Mouse (Mus musculus): ENCODE data around the gene Sigirr. TPM values are rescaled to one million over a fixed set of nuclear protein-coding genes. Genes with fewer than 3 reads are reported as not detected.

Sigirr gene
- total and polyA plus RNA-seq, 2 experiments from 2014 or later = 4.2 to 16.8 TPM

GRCm38 (mm10) chr7:141077841-141078240 is 22.5 kb downstream of the Sigirr start, which contains the start of gene Pkp3:
Gene Pkp3, plus strand, starts transcription at chr7:141078218.
- Histone ChIP-seq H3K9ac (replicated peaks; ENCODE audit: low read depth, low read length) (no peak within 1 kb of the TSS), H3K27ac (ENCODE audit: low read depth) (no peak within 1 kb of the TSS), H3K36me3 (replicated peaks; ENCODE audit: control insufficient read depth, insufficient read depth, low read length) (no peaks in the 10 kb centered on the region), H3K27me3 (ENCODE audit: control insufficient read depth, insufficient read depth, low read length) (peaks cover 23% of the 10 kb centered on the region), H3K4me2 (ENCODE audit: low read depth, low read length) (no peak within 1 kb of the TSS), H3K9me3 (replicated peaks; ENCODE audit: control insufficient read depth, low read length) (no peaks in the 10 kb centered on the region), H3K4me1 (ENCODE audit: control insufficient read depth, insufficient read depth) (no peaks in the 10 kb centered on the region), H3K4me3 (ENCODE audit: low read depth, low read length) (no peak within 1 kb of the TSS)
- DNase-seq (ENCODE audit: low spot score) (no peak), ATAC-seq (ENCODE audit: insufficient read depth, low read depth) (no peak)
- 91% methylated on average over 15 of the region's 15 CpGs for WGBS
- TF ChIP-seq EP300 (IDR thresholded peaks at IDR 0.05; ENCODE audit: low read depth) (no peak), CTCF (IDR thresholded peaks at IDR 0.05; ENCODE audit: low read depth) (no peak)

DNA sequence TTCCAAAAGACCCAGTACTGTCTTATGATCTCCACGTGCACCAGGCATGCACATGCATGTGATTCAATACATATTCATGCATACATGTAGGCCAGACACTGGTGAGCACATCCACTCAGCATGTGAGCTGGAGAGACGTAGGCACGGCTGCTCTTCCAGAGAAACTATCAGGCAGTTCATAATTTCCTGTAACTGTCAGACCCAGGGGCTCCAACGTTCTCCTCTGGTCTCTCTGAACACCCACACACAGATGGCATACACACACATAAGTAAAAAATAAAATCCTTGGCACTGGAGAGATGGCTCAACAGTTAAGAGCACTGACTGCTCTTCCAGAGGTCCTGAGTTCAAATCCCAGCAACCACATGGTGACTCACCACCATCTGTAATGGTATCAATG is 26.6 kb downstream of the Sigirr start:
- Histone ChIP-seq H3K4me1 (ENCODE audit: control insufficient read depth, insufficient read depth) (peaks cover 4% of the 10 kb centered on the region), H3K27me3 (ENCODE audit: control insufficient read depth, insufficient read depth, low read length) (peaks cover 37% of the 10 kb centered on the region), H3K4me2 (ENCODE audit: low read depth, low read length) (no peak overlapping the region), H3K27ac (ENCODE audit: low read depth) (no peak overlapping the region), H3K9me3 (replicated peaks; ENCODE audit: control insufficient read depth, low read length) (no peaks in the 10 kb centered on the region), H3K9ac (replicated peaks; ENCODE audit: low read depth, low read length) (no peak overlapping the region), H3K36me3 (replicated peaks; ENCODE audit: control insufficient read depth, insufficient read depth, low read length) (no peaks in the 10 kb centered on the region), H3K4me3 (ENCODE audit: low read depth, low read length) (no peak overlapping the region)
- no peak for ATAC-seq (ENCODE audit: insufficient read depth, low read depth)
- TF ChIP-seq EP300 (IDR thresholded peaks at IDR 0.05; ENCODE audit: low read depth) (no peak), CTCF (IDR thresholded peaks at IDR 0.05; ENCODE audit: low read depth) (no peak)
- DNase-seq (ENCODE audit: low spot score) = no peak
- WGBS = 71% methylated on average over 4 of the region's 4 CpGs

DNA sequence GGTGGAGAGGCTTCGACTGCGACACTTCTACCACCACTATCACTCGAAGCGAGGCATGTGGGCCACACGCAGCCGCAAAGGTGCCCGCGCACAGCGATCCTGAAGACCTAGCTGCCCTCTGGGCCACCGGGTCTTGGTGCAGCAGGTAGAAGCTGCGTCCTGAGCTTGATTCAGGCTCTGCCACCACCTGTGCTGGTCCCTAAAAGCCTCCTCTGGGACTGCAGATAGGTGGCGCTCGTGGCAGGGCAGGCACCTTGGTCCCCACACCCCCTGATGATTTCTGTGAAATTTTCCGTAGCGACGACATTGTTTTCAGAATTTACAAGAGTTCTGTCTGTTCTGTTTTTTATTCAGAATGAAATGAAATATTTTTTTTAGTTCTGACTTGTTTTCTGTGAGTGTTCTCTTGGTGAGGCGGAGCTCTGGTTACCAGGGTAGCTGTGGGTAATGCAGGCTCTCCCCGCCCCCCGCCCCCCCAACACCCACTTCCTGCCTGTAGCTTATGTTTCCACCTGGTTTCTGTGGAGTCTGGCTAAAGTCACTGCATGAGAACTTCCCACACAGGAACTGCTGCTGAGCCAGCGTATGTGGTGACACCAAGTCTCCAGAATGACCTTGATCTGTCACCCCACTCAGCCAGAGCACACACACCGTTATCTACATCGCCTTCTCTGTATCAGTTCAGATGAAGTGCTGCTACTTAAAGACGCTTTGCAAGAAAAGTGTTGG is 28.2 kb downstream of the Sigirr start:
- no peaks in the 10 kb centered on the region for H3K9me3 ChIP-seq (replicated peaks; ENCODE audit: control insufficient read depth, low read length)
- no peak overlapping the region for H3K27ac ChIP-seq (ENCODE audit: low read depth)
- peaks cover 4% of the 10 kb centered on the region for H3K4me1 ChIP-seq (ENCODE audit: control insufficient read depth, insufficient read depth)
- H3K36me3 ChIP-seq (replicated peaks; ENCODE audit: control insufficient read depth, insufficient read depth, low read length) = no peaks in the 10 kb centered on the region
- no peak overlapping the region for H3K4me3 ChIP-seq (ENCODE audit: low read depth, low read length)
- peaks cover 48% of the 10 kb centered on the region for H3K27me3 ChIP-seq (ENCODE audit: control insufficient read depth, insufficient read depth, low read length)
- no peak for DNase-seq (ENCODE audit: low spot score)
- no peak overlapping the region for H3K4me2 ChIP-seq (ENCODE audit: low read depth, low read length)
- 17% methylated on average over 23 of the region's 23 CpGs for WGBS
- peak; percentile 49 for TF ChIP-seq CTCF (IDR thresholded peaks at IDR 0.05; ENCODE audit: low read depth)
- TF ChIP-seq EP300 (IDR thresholded peaks at IDR 0.05; ENCODE audit: low read depth) = no peak
- no peak for ATAC-seq (ENCODE audit: insufficient read depth, low read depth)
- no peak overlapping the region for H3K9ac ChIP-seq (replicated peaks; ENCODE audit: low read depth, low read length)

- Histone ChIP-seq H3K27me3 (ENCODE audit: control insufficient read depth, insufficient read depth, low read length) (peaks cover 51% of the 10 kb centered on the region), H3K36me3 (replicated peaks; ENCODE audit: control insufficient read depth, insufficient read depth, low read length) (no peaks in the 10 kb centered on the region), H3K4me2 (ENCODE audit: low read depth, low read length) (peak overlapping the region; percentile 62), H3K4me1 (ENCODE audit: control insufficient read depth, insufficient read depth) (peaks cover 4% of the 10 kb centered on the region), H3K9ac (replicated peaks; ENCODE audit: low read depth, low read length) (no peak overlapping the region; the same call in 1 of the 2 replicates), H3K27ac (ENCODE audit: low read depth) (no peak overlapping the region), H3K9me3 (replicated peaks; ENCODE audit: control insufficient read depth, low read length) (no peaks in the 10 kb centered on the region), H3K4me3 (ENCODE audit: low read depth, low read length) (peak overlapping the region; percentile 39)
- DNase-seq (ENCODE audit: low spot score) (peak; percentile 21), ATAC-seq (ENCODE audit: insufficient read depth, low read depth) (no peak)
- no peak for TF ChIP-seq EP300 (IDR thresholded peaks at IDR 0.05; ENCODE audit: low read depth)
- peak; percentile 72 for TF ChIP-seq CTCF (IDR thresholded peaks at IDR 0.05; ENCODE audit: low read depth)
- 2% methylated on average over 51 of the region's 51 CpGs for WGBS
These were observed 30.1 kb downstream of the Sigirr start for GRCm38 (mm10) chr7:141070058-141070862.

GRCm38 (mm10) chr7:141068351-141068750 is 32.0 kb downstream of the Sigirr start:
- peaks cover 60% of the 10 kb centered on the region for H3K27me3 ChIP-seq (ENCODE audit: control insufficient read depth, insufficient read depth, low read length)
- WGBS = 50% methylated on average over 19 of the region's 19 CpGs

More at GRCm38 (mm10) chr7:141068351-141068750, 32.0 kb downstream of the Sigirr start:
- peaks cover 4% of the 10 kb centered on the region for H3K4me1 ChIP-seq (ENCODE audit: control insufficient read depth, insufficient read depth)
- H3K9ac ChIP-seq (replicated peaks; ENCODE audit: low read depth, low read length) = no peak overlapping the region
- H3K36me3 ChIP-seq (replicated peaks; ENCODE audit: control insufficient read depth, insufficient read depth, low read length) = no peaks in the 10 kb centered on the region
- H3K27ac ChIP-seq (ENCODE audit: low read depth) = no peak overlapping the region
- no peaks in the 10 kb centered on the region for H3K9me3 ChIP-seq (replicated peaks; ENCODE audit: control insufficient read depth, low read length)
- ATAC-seq (ENCODE audit: insufficient read depth, low read depth) = no peak
- no peak for TF ChIP-seq EP300 (IDR thresholded peaks at IDR 0.05; ENCODE audit: low read depth)
- no peak for TF ChIP-seq CTCF (IDR thresholded peaks at IDR 0.05; ENCODE audit: low read depth)
- no peak overlapping the region for H3K4me2 ChIP-seq (ENCODE audit: low read depth, low read length)
- DNase-seq (ENCODE audit: low spot score) = no peak
- no peak overlapping the region for H3K4me3 ChIP-seq (ENCODE audit: low read depth, low read length)
